Mouse (Mus musculus) heart, postnatal 0 days (tissue): ENCODE results near the gene Ccl27a.

Experiments used
- CTCF ChIP-seq: IDR thresholded peaks from 2 replicates; pipeline ENCODE4 v1.5.1; 2016; ENCODE audit warnings: antibody characterized with exemption, control low read depth, low read depth
- EP300 ChIP-seq: IDR thresholded peaks from 2 replicates; pipeline ENCODE4 v1.6.1; 2016; ENCODE audit warnings: antibody characterized with exemption, low read depth

GRCm38 (mm10) chr4:41738256-41738603 lies 35.8 kb downstream of the Ccl27a start:
- no peak for TF ChIP-seq CTCF
- TF ChIP-seq EP300: no peak
